ENCODE assay signal across 8 mouse cellular contexts in the genomic region with DNA sequence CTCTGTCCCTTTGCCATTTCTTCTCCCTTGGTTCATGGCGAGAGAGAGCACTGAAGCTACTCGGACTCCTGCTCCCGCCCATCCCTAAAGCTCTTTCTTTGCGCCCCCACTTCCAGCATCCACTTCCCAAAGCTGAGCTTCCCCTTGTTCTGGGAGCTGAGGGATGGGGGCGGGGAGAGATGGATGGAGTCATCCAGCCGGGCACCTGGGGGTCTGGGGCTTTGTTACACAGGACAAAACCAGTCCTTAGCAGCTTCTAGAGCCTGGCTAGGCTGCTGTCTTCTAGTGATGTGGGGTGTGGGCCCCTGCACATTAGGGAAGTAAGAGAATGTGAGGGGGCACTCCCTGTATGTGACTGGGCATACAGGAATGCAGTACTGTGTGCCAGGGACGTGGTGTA. TPM values are rescaled to one million over a fixed set of nuclear protein-coding genes. Genes with fewer than 3 reads are reported as not detected.
DNase-seq lines count a peak whose midpoint lies in the region; ATAC-seq and TF ChIP-seq lines count a peak whose summit lies in the region.

No protein-coding gene starts in this region.

- peak overlapping the region; percentile 34 for H3K4me3 ChIP-seq in heart, embryonic 11.5 days (ENCODE audit: low read depth, low read length)
- H3K4me3 ChIP-seq in ES-Bruce4 (ENCODE audit: low read depth, low read length) = peak overlapping the region; percentile 45
- peak overlapping the region; percentile 45 for H3K4me3 ChIP-seq in forebrain, embryonic 16.5 days (replicated peaks; ENCODE audit: low read length)
- H3K4me3 ChIP-seq in stomach, embryonic 15.5 days (replicated peaks) = peak overlapping the region; percentile 26

- H3K9me3 ChIP-seq in heart, embryonic 11.5 days (replicated peaks; ENCODE audit: control insufficient read depth, low read length) = no peaks in the 10 kb centered on the region
- no peaks in the 10 kb centered on the region for H3K9me3 ChIP-seq in ES-Bruce4 (replicated peaks; ENCODE audit: control insufficient read depth, insufficient read depth, low read length, poor library complexity, severe bottlenecking)
- no peaks in the 10 kb centered on the region for H3K9me3 ChIP-seq in forebrain, embryonic 16.5 days (ENCODE audit: control insufficient read depth, low read length)
- H3K9me3 ChIP-seq in stomach, embryonic 15.5 days = no peaks in the 10 kb centered on the region

- no peak for ATAC-seq in heart, embryonic 11.5 days (replicated peaks; ENCODE audit: insufficient number of reproducible peaks, low FRiP score, low TSS enrichment)
- ATAC-seq in forebrain, embryonic 16.5 days = peak; percentile 77
- no peak for ATAC-seq in stomach, embryonic 15.5 days (ENCODE audit: insufficient read depth, low FRiP score, low read depth)

- TF ChIP-seq EP300 in ES-Bruce4 (IDR thresholded peaks at IDR 0.05; ENCODE audit: insufficient read depth, low read depth, low read length) = no peak

- H3K27me3 ChIP-seq in heart, embryonic 11.5 days (ENCODE audit: control insufficient read depth, insufficient read depth, low read length) = peaks cover 8% of the 10 kb centered on the region; the same call in 1 of the 2 replicates
- no peaks in the 10 kb centered on the region for H3K27me3 ChIP-seq in ES-Bruce4 (ENCODE audit: control insufficient read depth, insufficient read depth, low read length, poor library complexity, severe bottlenecking)
- H3K27me3 ChIP-seq in forebrain, embryonic 16.5 days (replicated peaks; ENCODE audit: control insufficient read depth, insufficient read depth, low read length) = no peaks in the 10 kb centered on the region
- 0 out of 2 replicates have a peak, but pooled peaks cover 6% of the 10 kb centered on the region for H3K27me3 ChIP-seq in stomach, embryonic 15.5 days (replicated peaks)

- intact Hi-C loops in heart, postnatal 10 days (cut with DNase I) = no loop called here
- intact Hi-C loops in left cerebral cortex, postnatal 4 days (cut with DNase I) = no loop called here

- peak overlapping the region; percentile 63 for H3K4me2 ChIP-seq in heart, embryonic 11.5 days
- peak overlapping the region; percentile 41 for H3K4me2 ChIP-seq in forebrain, embryonic 16.5 days (ENCODE audit: low read length)
- H3K4me2 ChIP-seq in stomach, embryonic 15.5 days = peak overlapping the region; percentile 54

- no peak overlapping the region for H3K27ac ChIP-seq in heart, embryonic 11.5 days (ENCODE audit: low read depth, low read length)
- H3K27ac ChIP-seq in ES-Bruce4 (ENCODE audit: insufficient read depth, low read length) = no peak overlapping the region
- peak overlapping the region; percentile 82 for H3K27ac ChIP-seq in forebrain, embryonic 16.5 days (ENCODE audit: low read length)
- H3K27ac ChIP-seq in stomach, embryonic 15.5 days = no peak overlapping the region

- no peak for TF ChIP-seq CTCF in ES-Bruce4 (IDR thresholded peaks at IDR 0.05; ENCODE audit: low read depth, low read length)

- no peaks in the 10 kb centered on the region for H3K36me3 ChIP-seq in heart, embryonic 11.5 days (ENCODE audit: control insufficient read depth, insufficient read depth, low read length)
- no peaks in the 10 kb centered on the region for H3K36me3 ChIP-seq in ES-Bruce4 (ENCODE audit: control insufficient read depth, insufficient read depth, low read length, poor library complexity, severe bottlenecking)
- no peaks in the 10 kb centered on the region for H3K36me3 ChIP-seq in forebrain, embryonic 16.5 days (ENCODE audit: control insufficient read depth, insufficient read depth)
- H3K36me3 ChIP-seq in stomach, embryonic 15.5 days = no peaks in the 10 kb centered on the region

- WGBS in heart, embryonic 11.5 days (ENCODE audit: insufficient replicate concordance) = 19% methylated on average over 7 of the region's 7 CpGs
- WGBS in forebrain, embryonic 16.5 days = 16% methylated on average over 7 of the region's 7 CpGs
- WGBS in stomach, embryonic 15.5 days = 12% methylated on average over 7 of the region's 7 CpGs

- H3K9ac ChIP-seq in heart, embryonic 11.5 days (ENCODE audit: low read depth, low read length) = 0 out of 2 replicates have a peak overlapping the region, but pooled peaks have one; percentile 16
- no peak overlapping the region for H3K9ac ChIP-seq in ES-Bruce4 (ENCODE audit: low read depth, poor library complexity, severe bottlenecking)
- H3K9ac ChIP-seq in forebrain, embryonic 16.5 days (replicated peaks; ENCODE audit: low read depth, low read length) = peak overlapping the region; percentile 67
- no peak overlapping the region for H3K9ac ChIP-seq in stomach, embryonic 15.5 days

- DNase-seq in heart, postnatal 10 days = no peak
- peak; percentile 22 for DNase-seq in left cerebral cortex, postnatal 4 days
- no peak for DNase-seq in gastrocnemius, adult 18-20 months (ENCODE audit: low spot score)
- DNase-seq in lung, postnatal 36 days = no peak

- no peaks in the 10 kb centered on the region for H3K4me1 ChIP-seq in heart, embryonic 11.5 days (ENCODE audit: control insufficient read depth, insufficient read depth, low read length)
- no peaks in the 10 kb centered on the region for H3K4me1 ChIP-seq in ES-Bruce4 (ENCODE audit: control insufficient read depth, insufficient read depth, low read length)
- no peaks in the 10 kb centered on the region for H3K4me1 ChIP-seq in forebrain, embryonic 16.5 days (replicated peaks; ENCODE audit: control insufficient read depth, insufficient read depth, low read length)
- H3K4me1 ChIP-seq in stomach, embryonic 15.5 days = no peaks in the 10 kb centered on the region

- no peak for TF ChIP-seq POLR2A in ES-Bruce4 (IDR thresholded peaks at IDR 0.05; ENCODE audit: insufficient read depth, low read length)

RNA-seq across cellular contexts. Expression of a gene that starts 0.5 kb away (rescaled TPM):
- polyA plus RNA-seq in heart, embryonic 11.5 days (2014; fragmentation: Nextera tagmentation; extraction: Ambion mirVana) = 6.5 and 7.6 TPM in 2 replicates
- total RNA-seq in heart, postnatal 10 days (2021) = 1 to 10 TPM; 2.4 to 5.5 TPM
- polyA plus RNA-seq in ES-Bruce4 (2011; ENCODE audit: insufficient read depth, insufficient read length, low read depth, missing spikeins) = 3.1 and 4.6 TPM in 2 replicates
- polyA plus RNA-seq in forebrain, embryonic 16.5 days (2015; fragmentation: Nextera tagmentation; extraction: Ambion mirVana) = 166 and 180 TPM in 2 replicates
- 100 to 1,000 TPM; 192 to 208 TPM for total RNA-seq in left cerebral cortex, postnatal 4 days (2021)
- 9.0 and 10.1 TPM in 2 replicates for polyA plus RNA-seq in stomach, embryonic 15.5 days (2015; fragmentation: Nextera tagmentation; extraction: Ambion mirVana)
- total RNA-seq in gastrocnemius, adult 18-20 months (2021) = under 1 TPM; 0.05 to 0.31 TPM

Comparison
In these comparisons a context has a peak if more than half of its experiments do, and no peak if none do; other contexts are left out.
1. H3K9ac ChIP-seq: peak in heart, embryonic 11.5 days (single experiment) and forebrain, embryonic 16.5 days (single experiment); none in ES-Bruce4 (single experiment) and stomach, embryonic 15.5 days (single experiment).
2. RNA of a gene that starts 0.5 kb away (polyA plus RNA-seq): 166 to 180 TPM in forebrain, embryonic 16.5 days; 9.0 to 10.1 TPM in stomach, embryonic 15.5 days, 6.5 to 7.6 TPM in heart, embryonic 11.5 days and 3.1 to 4.6 TPM in ES-Bruce4; every median in the first group is over 10 times any median in the second.
3. Peak in every context shown above with its lines, with median percentiles within 50 percentile points of each other: H3K4me2 ChIP-seq and H3K4me3 ChIP-seq.